Comparison of ENCODE assay signal across 21 mouse cellular contexts in genomic region chr9:83277791-83278190, GRCm38 (mm10).
DNase-seq lines count a peak whose midpoint lies in the region; ATAC-seq and TF ChIP-seq lines count a peak whose summit lies in the region.
"Had no signal": no experiment of that assay in that cellular context is flagged by ENCODE, and none has a peak within 500 bp of the region (broad histone marks: within the 10 kb centered on the region; RNA-seq: fewer than 3 reads in every experiment).

No protein-coding gene starts in this region.

- H3K4me1 ChIP-seq in liver, postnatal 0 days (ENCODE audit: insufficient read depth): no peaks in the 10 kb centered on the region
- no peaks in the 10 kb centered on the region for H3K4me1 ChIP-seq in liver, embryonic 11.5 days (replicated peaks; ENCODE audit: control insufficient read depth, insufficient read depth, low read length)
- H3K4me1 ChIP-seq: forebrain, embryonic 13.5 days; hindbrain, embryonic 13.5 days; midbrain, embryonic 13.5 days; neural tube, embryonic 13.5 days had no signal

- no peak for TF ChIP-seq EP300 in liver, postnatal 0 days (IDR thresholded peaks at IDR 0.05; ENCODE audit: low read depth)

- H3K36me3 ChIP-seq in liver, postnatal 0 days (replicated peaks; ENCODE audit: insufficient read depth, low read length): no peaks in the 10 kb centered on the region
- H3K36me3 ChIP-seq in liver, embryonic 11.5 days (ENCODE audit: control insufficient read depth, insufficient read depth, low read length): no peaks in the 10 kb centered on the region
- H3K36me3 ChIP-seq: embryonic facial prominence, embryonic 10.5 days; hindbrain, embryonic 13.5 days; midbrain, embryonic 13.5 days; neural tube, embryonic 13.5 days had no signal

- no peaks in the 10 kb centered on the region for H3K9me3 ChIP-seq in liver, postnatal 0 days (ENCODE audit: low read length)
- H3K9me3 ChIP-seq in liver, embryonic 11.5 days (ENCODE audit: control insufficient read depth, low read length): no peaks in the 10 kb centered on the region
- H3K9me3 ChIP-seq: embryonic facial prominence, embryonic 10.5 days; forebrain, embryonic 13.5 days; hindbrain, embryonic 13.5 days; midbrain, embryonic 13.5 days; neural tube, embryonic 13.5 days had no signal

- no peak overlapping the region for H3K4me2 ChIP-seq in liver, postnatal 0 days (ENCODE audit: low read depth, low read length)
- no peak overlapping the region for H3K4me2 ChIP-seq in liver, embryonic 11.5 days
- H3K4me2 ChIP-seq: forebrain, embryonic 13.5 days; hindbrain, embryonic 13.5 days; midbrain, embryonic 13.5 days; neural tube, embryonic 13.5 days had no signal

- peak; percentile 21 for DNase-seq in liver, postnatal 0 days
- no peak for DNase-seq in liver, embryonic 11.5 days (ENCODE audit: low spot score)
- peak; percentile 7 for DNase-seq in c-Kit-positive CD71-negative TER-119-negative erythroid progenitor cells, embryonic 14.5 days (ENCODE audit: low read depth)
- peak; percentile 43 for DNase-seq in thymus, postnatal 4 days
- DNase-seq in kidney, postnatal 4 days: no peak
- DNase-seq in frontal cortex, postnatal 10 days (ENCODE audit: low spot score in 2 of 2): no peak
- DNase-seq: adrenal gland, postnatal 10 days; cerebellum, adult 18-20 months; cerebellum, postnatal 25 days; gastrocnemius, postnatal 14 days had no signal

- peak; percentile 62 for ATAC-seq in liver, postnatal 0 days
- ATAC-seq in liver, embryonic 11.5 days (replicated peaks; ENCODE audit: low FRiP score): no peak
- ATAC-seq in neutrophil, adult 5-6 weeks (ENCODE audit: extremely low read depth, insufficient number of reproducible peaks, low FRiP score, poor library complexity, severe bottlenecking): 0 out of 2 replicates have a peak, but pooled peaks have one; percentile 30
- ATAC-seq in megakaryocyte-erythroid progenitor cell, adult 5-6 weeks (replicated peaks; ENCODE audit: low FRiP score, low TSS enrichment, poor library complexity, severe bottlenecking): no peak
- ATAC-seq: forebrain, embryonic 13.5 days; inflammation-experienced regulatory T-cells, adult 6 months; lung, postnatal 0 days; midbrain, embryonic 13.5 days had no signal

- H3K27me3 ChIP-seq in liver, postnatal 0 days (ENCODE audit: insufficient read depth, low read length): no peaks in the 10 kb centered on the region
- no peaks in the 10 kb centered on the region for H3K27me3 ChIP-seq in liver, embryonic 11.5 days (replicated peaks; ENCODE audit: control insufficient read depth, insufficient read depth, low read length)
- H3K27me3 ChIP-seq: forebrain, embryonic 13.5 days; hindbrain, embryonic 13.5 days; midbrain, embryonic 13.5 days; neural tube, embryonic 13.5 days had no signal

- no peak for TF ChIP-seq CTCF in liver, postnatal 0 days (IDR thresholded peaks at IDR 0.05; ENCODE audit: low read depth)

- 43% methylated on average over 5 of the region's 5 CpGs for WGBS in liver, postnatal 0 days (ENCODE audit: insufficient replicate concordance)
- 51% methylated on average over 5 of the region's 5 CpGs for WGBS in liver, embryonic 11.5 days

- H3K27ac ChIP-seq in liver, postnatal 0 days (ENCODE audit: low read depth): peak overlapping the region; percentile 48
- no peak overlapping the region for H3K27ac ChIP-seq in liver, embryonic 11.5 days (ENCODE audit: low read depth, low read length)
- H3K27ac ChIP-seq: embryonic facial prominence, embryonic 10.5 days; forebrain, embryonic 13.5 days; hindbrain, embryonic 13.5 days; left cerebral cortex, adult 2 months; liver, embryonic 14.5 days; midbrain, embryonic 13.5 days; neural tube, embryonic 13.5 days had no signal

- no peak overlapping the region for H3K4me3 ChIP-seq in liver, postnatal 0 days (ENCODE audit: low read depth, low read length)
- no peak overlapping the region for H3K4me3 ChIP-seq in liver, embryonic 11.5 days (ENCODE audit: low read depth, low read length)
- H3K4me3 ChIP-seq: embryonic facial prominence, embryonic 10.5 days; forebrain, embryonic 13.5 days; hindbrain, embryonic 13.5 days; left cerebral cortex, adult 2 months; midbrain, embryonic 13.5 days; neural tube, embryonic 13.5 days had no signal

- no peak overlapping the region for H3K9ac ChIP-seq in liver, postnatal 0 days (replicated peaks)
- H3K9ac ChIP-seq in liver, embryonic 11.5 days (ENCODE audit: low read depth, low read length): no peak overlapping the region
- H3K9ac ChIP-seq: forebrain, embryonic 13.5 days; hindbrain, embryonic 13.5 days; liver, embryonic 14.5 days; midbrain, embryonic 13.5 days; neural tube, embryonic 13.5 days had no signal

Comparison
In these comparisons a context has a peak if more than half of its experiments do, and no peak if none do; other contexts are left out.
1. ATAC-seq: peak in liver, postnatal 0 days (single experiment) and neutrophil, adult 5-6 weeks (single experiment); none in liver, embryonic 11.5 days (single experiment) and megakaryocyte-erythroid progenitor cell, adult 5-6 weeks (single experiment).
2. DNase-seq: peak in liver, postnatal 0 days (single experiment), c-Kit-positive CD71-negative TER-119-negative erythroid progenitor cells, embryonic 14.5 days (single experiment) and thymus, postnatal 4 days (single experiment); none in liver, embryonic 11.5 days (single experiment), kidney, postnatal 4 days (0 of 2) and frontal cortex, postnatal 10 days (0 of 2).